Mouse (Mus musculus): ENCODE data around the gene Slu7.

Gene Slu7

DNA sequence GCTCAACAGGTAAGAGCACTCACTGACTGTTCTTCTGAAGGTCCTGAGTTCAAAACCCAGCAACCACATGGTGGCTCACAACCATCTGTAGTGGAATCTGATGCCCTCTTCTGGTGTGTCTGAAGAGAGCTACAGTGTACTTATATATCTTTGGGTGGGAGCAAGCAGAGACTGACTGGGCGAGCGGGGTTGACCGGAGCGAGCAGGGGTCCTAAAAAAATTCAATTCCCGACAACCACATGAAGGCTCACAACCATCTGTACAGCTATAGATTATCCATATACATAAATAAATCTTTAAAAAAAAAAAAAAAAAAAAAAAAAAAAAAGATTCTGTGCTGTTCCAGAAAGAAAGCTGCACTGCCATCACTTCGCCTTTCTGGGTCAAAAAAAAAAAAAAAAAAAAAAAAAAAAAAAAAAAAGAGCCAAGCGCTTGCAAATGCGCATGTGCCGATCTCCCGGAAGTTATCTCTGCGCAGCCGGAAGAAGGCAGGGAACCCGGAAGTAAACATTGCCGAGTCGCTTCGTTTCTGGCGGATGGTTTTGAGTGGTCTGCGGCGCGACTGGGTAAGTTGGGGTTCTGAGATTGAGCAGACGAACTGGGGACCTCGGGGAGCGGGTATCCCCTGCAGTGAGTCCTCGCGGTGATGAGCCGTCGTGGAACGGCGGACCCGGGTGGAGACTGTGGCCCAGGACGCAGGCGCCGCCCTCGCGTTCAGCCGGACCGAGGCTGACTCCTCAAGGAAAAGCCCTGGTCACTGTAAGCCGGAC is at the start of gene Slu7:
Gene Slu7 (plus strand): TSS at position 491 of the 770 bp plus-strand sequence.
- peak; percentile 74 to 76 for DNase-seq

DNA sequence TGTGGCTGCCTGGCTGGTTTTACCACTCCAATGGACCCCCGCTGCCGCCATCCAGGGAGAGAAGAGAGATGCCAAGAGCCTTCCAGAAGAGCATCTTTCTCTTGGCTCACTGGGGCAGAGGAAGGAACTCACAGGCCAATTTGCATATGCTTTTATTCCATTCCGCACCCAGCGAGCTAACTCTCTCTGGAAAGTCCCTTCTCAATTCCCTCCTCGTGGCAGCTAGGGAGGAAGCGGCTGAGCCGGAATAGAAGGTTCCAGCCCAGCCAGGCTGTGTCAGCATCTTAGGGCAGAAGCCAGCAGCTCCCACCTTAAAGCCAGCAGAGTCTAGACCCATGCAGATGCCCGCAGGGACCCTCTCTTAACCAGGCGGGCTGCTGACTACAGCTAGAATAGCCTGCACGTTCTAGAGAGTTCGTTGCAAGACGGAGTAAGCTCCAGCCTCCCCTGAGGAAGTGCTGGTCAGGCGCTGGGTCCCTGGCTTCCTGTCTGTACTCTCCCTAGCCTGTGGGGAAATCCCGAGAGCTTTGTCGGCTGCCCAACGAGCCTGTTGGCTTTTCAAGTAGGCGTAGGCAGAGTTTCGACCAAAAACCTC is 48.4 kb upstream of the Slu7 start:
- peak; percentile 19 to 42 for DNase-seq

DNA sequence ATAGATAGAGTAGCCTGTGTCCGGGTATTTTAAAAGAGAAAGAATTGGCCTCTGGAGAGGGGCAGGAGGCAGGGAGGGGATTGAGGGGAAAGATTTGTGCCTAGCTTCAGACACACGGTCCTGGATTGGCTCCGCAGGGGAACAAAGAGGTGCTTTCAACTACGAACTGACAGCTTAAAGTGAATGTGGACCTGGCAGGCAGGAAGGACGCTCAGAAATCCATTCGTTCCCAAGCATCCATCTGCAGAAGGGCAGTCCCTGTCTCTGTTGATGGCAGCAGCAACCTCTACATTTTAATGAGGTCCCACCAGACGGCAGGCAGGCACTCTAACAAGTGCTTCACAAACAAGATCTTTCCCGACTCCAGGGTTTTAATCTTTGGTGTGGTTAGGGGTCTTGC is 47.8 kb upstream of the Slu7 start:
- peak in 1 of 2 experiments; percentile 13 for DNase-seq

DNA sequence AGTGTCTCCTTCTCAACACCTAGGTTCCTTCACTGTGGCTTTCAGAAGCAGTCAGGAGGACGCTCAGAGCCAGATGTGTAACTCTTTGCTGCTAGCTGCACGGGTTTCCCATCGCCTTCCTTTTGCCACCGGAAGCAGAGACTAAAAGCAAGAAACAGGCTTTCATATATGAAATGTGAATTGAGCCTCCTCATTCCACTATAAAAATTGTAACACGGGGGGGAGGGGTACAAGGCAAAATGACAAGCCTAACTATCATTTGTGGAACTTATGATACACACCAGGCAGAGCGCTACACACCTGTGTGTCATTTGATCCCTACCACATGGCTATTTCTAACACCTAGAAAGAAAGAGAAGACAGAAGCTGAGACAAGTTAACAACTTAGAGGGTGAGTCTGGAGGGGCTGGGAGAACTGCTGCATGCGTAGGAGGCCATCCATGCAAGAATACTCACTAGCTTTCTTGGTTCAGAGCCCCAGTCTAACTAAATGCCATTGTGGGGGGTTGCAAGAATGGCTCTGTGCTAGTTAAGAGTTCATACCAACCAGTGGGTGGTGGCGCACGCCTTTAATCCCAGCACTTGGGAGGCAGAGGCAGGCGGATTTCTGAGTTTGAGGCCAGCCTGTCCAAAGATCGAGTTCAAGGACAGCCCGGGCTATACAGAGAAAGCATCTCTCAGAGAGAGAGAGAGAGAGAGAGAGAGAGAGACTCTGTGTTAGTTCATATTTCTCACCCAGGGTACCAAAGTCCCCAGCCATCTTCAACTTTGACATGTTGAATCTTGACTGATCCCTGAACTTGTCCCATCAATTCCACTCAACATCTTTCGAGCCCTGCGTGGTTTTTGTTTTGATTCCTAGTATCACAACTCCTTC is 46.3 kb upstream of the Slu7 start:
- DNase-seq = no peak

DNA sequence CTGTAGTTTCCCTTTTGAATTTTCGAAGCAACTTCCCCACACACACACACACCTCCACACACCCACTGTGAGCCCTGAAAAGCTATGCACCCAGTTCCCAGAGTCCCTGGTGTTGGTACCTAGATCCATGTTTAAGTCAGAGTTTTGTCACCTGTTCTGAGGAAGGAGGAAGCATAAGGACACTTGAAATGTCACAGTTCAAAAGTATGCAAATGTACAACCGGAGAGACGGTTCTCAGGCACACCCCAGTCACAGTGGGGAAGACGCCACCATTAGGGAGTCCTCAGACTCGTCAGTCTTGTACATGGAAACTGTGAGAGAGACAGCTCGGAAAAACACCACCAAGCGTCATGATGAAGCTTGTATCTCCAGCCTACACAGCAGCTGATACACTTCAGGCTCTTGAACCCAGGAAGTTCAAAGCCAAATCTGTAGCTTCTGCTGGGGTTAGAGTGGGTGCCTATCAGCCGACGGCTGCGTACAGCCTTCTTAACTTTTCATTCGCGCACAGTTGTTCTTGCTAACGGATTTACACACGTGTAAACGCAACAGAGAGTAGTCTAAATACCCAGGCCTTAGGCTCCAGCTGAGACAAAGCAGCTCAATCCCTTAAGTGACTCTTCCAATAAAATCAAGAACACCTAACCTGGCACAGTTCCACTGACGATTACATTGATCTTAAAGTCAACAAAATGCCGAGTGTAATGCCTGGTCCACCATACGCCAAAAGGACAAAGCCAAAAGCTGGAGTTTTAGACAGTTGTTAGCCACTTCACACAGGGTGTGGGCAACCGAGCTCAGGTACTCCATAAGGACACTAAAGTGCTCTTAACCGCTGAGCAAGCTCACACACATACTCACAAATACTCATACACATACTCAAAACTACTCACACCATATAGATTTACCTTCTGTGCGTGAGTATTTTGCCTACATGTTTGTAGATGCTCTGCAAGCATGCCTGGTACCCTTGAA is 45.1 kb upstream of the Slu7 start:
- DNase-seq = no peak

DNA sequence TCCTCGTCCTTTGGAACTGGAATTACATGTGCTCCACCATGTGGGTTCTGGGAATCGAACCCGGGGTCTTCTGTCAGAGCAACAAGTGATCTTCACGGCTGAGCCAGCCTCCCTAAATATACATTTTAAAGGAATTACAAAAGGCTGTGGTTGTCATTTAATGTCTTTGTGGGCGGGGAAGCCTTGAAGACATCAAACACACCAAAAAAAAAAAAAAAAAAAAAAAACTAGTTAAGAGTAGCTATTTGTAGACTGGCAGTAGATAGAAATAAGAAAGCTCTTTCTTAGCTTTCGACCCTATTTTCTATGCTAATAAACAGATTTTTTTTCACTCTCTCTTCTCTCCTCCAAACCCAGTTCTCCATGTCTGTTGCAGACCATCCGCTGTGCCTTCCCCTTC is 44.4 kb upstream of the Slu7 start:
- DNase-seq = no peak

DNA sequence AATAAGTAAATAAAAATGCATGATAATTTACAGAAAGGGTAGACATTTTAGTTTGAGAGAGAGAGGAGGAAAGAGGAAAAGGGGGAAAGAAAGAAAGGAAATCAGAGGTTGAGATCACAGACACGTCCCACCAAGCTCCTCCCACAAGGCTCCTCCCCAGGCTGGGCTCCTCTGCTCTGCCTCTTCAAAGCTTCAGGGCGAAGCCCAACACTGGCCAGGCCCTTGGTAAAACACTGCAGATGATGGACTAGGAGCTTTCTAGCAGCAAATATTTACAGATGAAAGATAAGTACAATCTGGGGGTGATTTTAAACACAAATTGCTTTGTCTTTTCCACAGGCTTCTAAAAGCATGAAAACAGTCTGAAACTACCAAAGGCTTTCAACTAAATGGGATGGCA is 40.8 kb upstream of the Slu7 start:
- no peak for DNase-seq

DNA sequence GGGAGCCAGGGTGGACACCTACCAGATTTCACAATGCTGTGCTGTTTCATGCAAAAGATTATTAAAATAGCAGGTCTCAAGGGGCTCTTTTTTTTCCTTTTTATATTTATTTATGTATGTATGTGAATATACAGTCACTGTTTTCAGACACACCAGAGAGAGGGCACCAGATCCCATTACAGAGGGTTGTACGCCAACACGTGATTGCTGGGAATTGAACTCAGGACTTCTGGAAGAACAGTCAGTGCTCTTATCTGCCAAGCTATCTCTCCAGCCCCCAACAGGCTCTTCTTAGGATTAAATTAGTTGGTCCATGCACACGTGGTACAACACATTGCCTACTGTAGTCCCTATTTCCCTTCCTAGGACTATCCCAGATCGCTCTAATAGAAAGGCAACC is 40.2 kb upstream of the Slu7 start:
- DNase-seq = no peak

DNA sequence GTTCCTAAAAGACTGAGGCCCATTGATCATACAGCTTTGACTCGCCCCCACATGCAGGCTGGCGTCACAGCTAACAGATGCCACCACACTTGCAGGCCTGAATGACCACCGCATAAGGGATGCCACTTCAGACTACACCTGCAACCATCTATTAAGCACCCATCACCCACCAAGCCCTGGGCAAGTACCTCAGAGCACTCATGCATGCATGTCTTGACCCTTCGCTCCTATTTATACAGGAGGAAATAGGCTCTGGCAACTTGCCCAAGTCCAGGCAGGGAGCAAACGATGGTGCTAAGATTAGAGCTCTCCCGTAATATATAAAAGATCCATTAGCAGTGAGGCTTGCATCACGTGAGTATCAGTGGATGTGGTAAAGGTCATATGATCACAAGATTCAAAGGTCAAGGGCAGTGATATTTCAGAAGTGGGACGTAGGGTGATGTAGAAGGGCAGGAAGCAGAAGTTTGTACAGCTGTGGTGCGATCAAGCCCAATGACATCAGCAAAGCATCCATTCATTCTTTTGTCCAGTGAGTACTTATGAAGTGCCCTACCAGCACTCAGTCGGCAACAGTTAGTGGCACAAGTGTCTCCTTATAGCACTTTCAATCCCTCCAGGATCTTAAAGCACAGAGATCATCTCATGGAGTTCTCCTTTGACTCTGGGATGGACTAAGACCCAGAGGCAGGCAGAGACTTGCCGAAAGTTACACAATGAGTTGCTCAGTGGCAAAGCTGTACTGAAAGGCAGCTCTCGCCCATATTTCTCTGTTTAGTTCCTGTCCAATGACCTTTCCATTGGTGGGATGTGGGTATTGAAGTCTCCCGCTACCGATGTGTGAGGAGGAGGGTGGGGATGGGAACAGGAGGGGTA is 38.2 kb upstream of the Slu7 start:
- DNase-seq = no peak

DNA sequence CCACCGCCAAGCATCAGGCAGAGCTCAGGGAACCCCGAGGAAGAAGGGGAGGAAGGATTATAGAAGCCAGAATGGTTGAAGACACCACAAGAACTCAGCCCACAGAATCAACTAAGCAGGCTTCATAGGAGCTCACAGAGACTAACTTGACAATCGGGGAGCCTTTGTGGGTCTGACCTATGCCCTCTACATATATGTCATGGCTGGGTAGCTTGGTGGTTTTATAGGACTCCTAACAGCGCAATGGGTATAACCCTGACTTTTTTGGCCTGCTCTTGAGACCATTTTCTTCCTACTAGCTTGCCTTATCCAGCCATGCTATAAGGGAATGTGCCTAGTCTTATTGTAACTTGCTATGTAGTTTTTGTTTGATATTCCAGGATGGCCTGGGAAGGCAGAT is 37.3 kb upstream of the Slu7 start:
- DNase-seq = no peak

DNA sequence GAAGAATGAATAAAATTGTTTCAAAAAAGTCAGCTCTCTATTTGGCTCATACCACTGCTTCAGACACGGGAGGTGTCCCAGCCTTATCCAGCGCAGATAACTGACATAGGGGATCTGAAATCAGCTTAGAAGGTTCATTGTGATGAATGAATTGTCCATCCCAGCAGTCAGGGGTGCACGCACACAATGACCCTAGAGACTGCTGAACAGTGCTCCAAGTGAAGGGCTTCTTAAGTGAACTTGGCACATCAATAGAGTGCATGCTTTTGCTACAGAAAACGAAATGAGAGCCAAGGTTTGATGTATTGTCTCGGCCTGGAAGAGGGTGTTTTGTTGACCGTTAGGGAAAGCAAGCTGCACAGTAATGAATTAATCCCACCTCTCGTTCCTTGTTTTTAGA is 36.9 kb upstream of the Slu7 start:
- DNase-seq = no peak

DNA sequence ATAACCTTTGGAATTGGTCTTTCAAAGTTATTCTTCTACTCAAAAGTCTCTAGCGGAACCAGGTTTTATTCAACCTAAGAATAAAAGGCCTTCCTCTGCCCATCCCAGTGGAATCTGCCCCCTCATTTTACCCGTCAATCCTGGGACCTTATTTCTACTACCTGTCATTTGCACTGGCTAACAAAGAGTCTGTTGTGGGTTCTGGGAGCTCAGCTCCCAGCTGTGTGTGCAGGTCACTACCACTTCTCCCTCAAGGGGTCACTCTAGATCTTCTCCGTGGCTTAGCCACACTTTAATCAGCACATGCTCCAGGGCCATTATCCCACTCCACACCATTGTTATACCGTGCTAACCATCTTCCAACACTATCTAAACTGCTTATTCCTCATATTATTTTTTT is 34.2 kb upstream of the Slu7 start:
- no peak for DNase-seq

DNA sequence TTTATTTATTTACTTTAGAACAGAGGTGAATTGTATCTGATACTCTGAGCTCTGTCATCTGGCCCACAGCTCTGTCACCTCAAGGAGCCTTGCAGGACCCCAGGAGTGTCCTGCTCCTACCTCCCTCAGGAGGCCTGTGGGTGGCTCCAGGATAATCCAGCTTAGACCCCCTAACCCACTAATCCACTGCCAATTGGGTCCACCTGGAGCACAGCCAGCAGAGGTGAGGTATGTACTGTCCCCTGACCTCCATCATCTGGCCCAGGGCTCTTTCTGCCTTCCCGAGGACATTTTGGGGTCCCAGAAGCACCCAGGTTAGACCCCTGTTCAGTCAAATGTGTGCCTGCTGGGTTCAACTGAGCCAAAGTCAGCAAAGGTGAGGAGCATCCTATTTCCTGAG is 33.4 kb upstream of the Slu7 start:
- DNase-seq = no peak

DNA sequence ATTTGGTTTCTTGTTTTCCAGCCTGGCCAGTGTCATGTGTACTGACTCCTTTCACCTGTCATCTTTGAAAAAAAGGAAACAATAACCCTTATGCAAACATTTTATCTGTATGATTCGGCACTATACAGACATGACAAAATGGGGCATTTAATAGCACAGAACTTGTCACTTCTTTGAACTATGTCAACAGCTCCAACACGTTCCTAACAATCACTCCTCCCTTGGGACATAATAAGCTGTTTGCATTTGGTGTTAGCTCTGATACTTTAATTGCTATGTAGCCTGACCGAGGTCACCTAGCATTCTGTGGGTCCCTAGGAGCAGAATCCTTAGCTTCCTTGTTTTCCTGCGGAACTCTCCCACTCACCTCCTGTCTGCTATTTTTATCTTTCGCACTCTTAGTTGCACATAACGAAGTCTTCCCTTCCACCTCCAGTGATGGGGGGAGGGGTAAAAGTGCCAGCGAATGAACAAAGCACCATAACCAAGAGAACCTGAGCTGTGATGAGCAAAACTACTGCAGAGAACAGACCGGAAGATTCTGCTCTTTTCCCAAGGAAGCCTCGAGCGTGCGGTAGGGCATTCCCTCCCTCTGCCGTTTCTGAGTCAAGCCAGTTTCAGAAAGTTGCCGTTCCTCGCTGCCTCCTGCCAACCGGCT is 29.3 kb upstream of the Slu7 start:
- no peak for DNase-seq

DNA sequence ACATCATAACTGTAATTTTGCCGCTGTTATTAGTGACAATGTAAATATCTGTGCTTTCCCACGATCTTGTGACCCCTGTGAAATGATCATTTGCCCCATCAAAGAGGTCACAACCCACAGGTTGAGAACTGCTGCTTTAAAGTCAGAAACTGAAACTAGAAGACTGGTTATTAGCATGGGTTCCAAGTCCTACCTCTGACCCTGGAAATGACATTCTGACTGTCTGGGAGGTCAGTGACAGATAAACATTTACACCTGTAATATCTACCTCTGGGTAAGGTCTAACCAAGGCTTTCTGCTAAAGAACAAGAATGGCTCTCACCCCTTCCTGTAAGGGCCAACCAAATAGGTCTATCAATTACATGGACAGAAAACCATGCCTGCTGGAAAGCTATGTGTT is 24.7 kb upstream of the Slu7 start:
- no peak for DNase-seq

DNA sequence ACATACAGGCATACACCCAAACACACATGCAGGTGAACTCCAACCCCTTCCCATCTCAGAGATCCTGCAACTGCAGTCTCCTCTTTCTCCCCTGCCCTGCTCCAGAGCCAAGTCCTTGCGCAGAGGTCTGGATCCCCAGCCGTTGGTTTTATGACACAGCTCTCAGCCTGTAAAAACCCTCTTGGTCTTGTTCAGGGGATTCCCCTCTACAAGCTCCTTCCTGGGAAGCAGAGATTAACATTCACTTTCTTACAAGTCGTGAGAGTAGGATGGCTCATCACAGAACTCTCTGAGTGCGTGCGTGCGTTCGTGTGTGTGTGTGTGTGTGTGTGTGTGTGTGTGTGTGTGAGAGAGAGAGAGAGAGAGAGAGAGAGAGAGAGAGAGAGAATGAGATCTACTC is 23.3 kb upstream of the Slu7 start:
- no peak for DNase-seq

DNA sequence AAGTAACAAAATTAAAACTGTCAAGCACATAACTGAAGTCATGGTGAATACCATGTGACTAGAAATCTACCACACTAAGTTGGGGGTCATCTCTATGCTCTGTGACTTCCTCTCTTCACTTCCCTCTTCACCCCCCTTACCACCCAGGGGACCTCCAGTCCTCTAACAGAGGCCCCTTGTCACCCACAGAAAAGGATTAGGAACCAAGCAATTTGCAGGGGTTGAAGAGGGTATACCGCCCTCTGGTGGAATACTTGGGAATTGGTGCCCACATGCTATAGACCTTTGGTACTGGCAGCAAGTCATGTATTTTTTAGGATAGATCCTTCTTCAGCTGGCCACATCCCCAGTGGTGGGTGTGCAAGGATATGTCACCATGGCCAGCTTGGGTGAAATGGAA is 22.1 kb upstream of the Slu7 start:
- DNase-seq = peak; percentile 59 to 74

DNA sequence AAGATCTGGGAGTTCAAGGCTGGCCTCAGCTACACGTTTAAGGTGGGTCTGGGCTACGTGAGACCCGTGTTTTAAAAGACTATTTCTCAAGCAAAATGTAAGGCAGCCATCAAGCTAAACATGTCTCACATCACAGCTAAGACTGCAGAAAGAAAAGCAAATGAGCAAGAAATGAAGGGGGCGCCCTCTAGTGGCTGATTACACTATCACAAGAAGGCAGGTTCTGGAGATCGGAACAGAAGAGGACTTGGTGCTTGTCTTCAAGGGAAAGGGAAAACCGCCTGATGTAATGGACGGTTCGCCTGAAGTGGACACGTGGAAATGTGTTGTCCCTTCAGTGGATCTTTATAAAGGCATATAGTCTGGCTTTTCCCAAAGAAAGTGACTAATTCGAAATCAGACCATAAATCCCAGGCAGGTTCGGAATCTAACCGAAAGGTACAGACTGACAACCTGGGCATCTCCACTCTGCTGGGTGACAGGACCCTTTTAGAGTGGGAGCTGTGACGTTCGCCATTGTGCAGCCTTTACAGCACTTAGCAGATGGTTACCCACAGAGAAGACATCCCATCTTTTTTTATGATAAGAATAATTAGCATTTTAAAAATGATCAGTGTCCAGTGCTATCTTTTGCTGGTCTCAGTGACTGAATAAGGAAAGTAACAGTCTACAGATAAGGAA is 20.6 kb upstream of the Slu7 start:
- DNase-seq = peak; percentile 74 to 88

DNA sequence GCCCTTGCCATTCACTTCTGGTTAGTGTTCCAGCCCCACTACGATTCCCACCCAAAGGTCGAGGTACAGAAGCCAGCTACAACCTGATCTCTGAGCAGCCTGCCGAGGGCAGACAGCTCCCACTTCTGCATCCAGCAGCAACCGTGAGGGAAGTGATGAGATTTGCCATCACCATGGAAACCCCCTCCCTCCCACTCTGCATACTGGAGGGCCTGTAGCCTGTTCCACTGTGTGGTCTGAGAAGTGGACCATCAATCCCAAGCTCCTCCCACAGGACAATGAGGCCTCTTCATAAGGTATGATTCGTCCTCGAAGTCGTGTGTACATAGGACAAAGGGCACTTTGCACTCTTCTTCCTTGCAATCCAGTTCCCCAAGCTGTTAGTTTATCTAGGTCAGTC is 16.3 kb upstream of the Slu7 start:
- DNase-seq = no peak

DNA sequence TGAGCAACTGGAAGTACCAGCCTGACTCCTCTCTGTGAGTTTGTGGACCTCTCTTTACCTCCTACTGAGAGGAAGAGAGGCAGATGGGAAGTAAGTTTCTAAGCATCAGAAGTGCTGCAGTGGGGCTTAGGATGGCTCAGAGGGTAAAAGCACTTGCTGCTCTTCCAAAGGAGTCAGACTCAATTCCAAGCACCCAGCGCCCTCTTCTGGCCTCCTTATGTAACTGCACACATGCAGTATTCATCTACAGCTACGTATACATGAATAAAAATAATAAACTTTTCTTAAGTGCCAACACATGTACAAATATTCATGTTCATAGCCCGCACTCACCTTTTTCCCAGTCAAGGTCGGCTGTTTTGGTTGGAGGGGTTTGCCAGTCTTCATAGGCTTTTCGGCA is 9.2 kb upstream of the Slu7 start:
- DNase-seq = no peak
